Mouse (Mus musculus) neural tube, embryonic 13.5 days (tissue): ENCODE measurements at regions not wholly inside any gene's neighbourhood (a gene's known extent, or its start where the extent isn't known, plus 50 kb on each side); places are given as distances from the start of the nearest gene placed in this dataset.

ENCODE experiments used
- ATAC-seq: fragments of 200-750 bp; cut with Nextera tagmentation; 2 replicates; pipeline ENCODE4 v1.8.0; 2017; ENCODE audit warnings: low read depth, mild to moderate bottlenecking, moderate TSS enrichment, moderate library complexity
- H3K27ac ChIP-seq: fragments of 300-500 bp; sonication (generic); replicated peaks from 2 replicates; pipeline ENCODE4 v1.5.1; 2015; ENCODE audit warnings: moderate library complexity, mild to moderate bottlenecking, inconsistent platforms
- H3K27me3 ChIP-seq: fragments of 300-500 bp; sonication (generic); 2 replicates; pipeline ENCODE4 v1.6.1; 2015; ENCODE audit warnings: mild to moderate bottlenecking, inconsistent platforms
- H3K36me3 ChIP-seq: fragments of 300-500 bp; sonication (generic); 2 replicates; pipeline ENCODE4 v1.6.1; 2015; ENCODE audit warnings: mild to moderate bottlenecking, inconsistent platforms
- H3K4me1 ChIP-seq: fragments of 300-500 bp; sonication (generic); replicated peaks from 2 replicates; pipeline ENCODE4 v1.6.1; 2015; ENCODE audit warnings: inconsistent platforms
- H3K4me2 ChIP-seq: fragments of 300-500 bp; sonication (generic); 2 replicates; pipeline ENCODE4 v1.6.1; 2015; ENCODE audit warnings: inconsistent platforms, mild to moderate bottlenecking, moderate library complexity
- H3K4me3 ChIP-seq: fragments of 300-500 bp; sonication (generic); 2 replicates; pipeline ENCODE4 v1.5.1; 2015; ENCODE audit warnings: mild to moderate bottlenecking, inconsistent platforms
- H3K9ac ChIP-seq: fragments of 300-500 bp; sonication (generic); 2 replicates; pipeline ENCODE4 v1.6.1; 2015; ENCODE audit warnings: moderate library complexity, mild to moderate bottlenecking, inconsistent platforms
- H3K9me3 ChIP-seq: fragments of 300-500 bp; sonication (generic); 2 replicates; pipeline ENCODE4 v1.6.1; 2016; ENCODE audit warnings: inconsistent platforms
- WGBS: fragments of 180-500 bp; shearing (Covaris S2); methylation state at CpG from one replicate; pipeline ENCODE4 v1.1.7; 2015; 5-methylcytosine and 5-hydroxymethylcytosine counted together

DNA sequence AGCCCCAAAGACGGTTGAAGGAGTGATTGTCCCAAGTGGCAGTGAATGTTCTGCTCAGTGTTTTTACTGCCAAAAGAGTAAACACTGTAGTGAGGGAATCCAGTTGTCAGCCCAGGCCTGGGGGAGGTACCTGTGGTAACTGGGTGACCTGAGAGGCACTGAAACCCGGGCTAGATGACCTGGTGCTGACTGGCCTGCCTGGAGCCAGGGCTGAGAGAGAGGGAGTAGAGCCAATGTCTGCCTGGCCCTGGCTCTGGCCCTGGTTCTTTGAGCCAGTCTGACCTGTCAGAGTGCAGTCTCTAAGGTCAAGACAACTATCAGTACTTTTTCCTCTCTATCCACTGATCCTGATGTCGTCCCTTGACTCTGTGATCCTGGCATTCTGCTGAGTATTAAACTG lies 119.2 kb downstream of the Utp6 start:
- no peak for ATAC-seq
- Histone ChIP-seq H3K27me3 (no peaks in the 10 kb centered on the region), H3K27ac (no peak overlapping the region), H3K4me2 (no peak overlapping the region), H3K9ac (no peak overlapping the region), H3K4me3 (no peak overlapping the region), H3K9me3 (no peaks in the 10 kb centered on the region), H3K36me3 (no peaks in the 10 kb centered on the region), H3K4me1 (no peaks in the 10 kb centered on the region)
- 59% methylated on average over 3 of the region's 3 CpGs for WGBS

GRCm38 (mm10) chr11:79839973-79840372 lies 122.2 kb downstream of the Utp6 start:
- Histone ChIP-seq H3K27me3 (no peaks in the 10 kb centered on the region), H3K9ac (no peak overlapping the region), H3K36me3 (no peaks in the 10 kb centered on the region), H3K9me3 (no peaks in the 10 kb centered on the region), H3K4me2 (no peak overlapping the region), H3K4me3 (no peak overlapping the region), H3K4me1 (no peaks in the 10 kb centered on the region), H3K27ac (no peak overlapping the region)
- 91% methylated on average over 6 of the region's 6 CpGs for WGBS
- ATAC-seq: no peak

DNA sequence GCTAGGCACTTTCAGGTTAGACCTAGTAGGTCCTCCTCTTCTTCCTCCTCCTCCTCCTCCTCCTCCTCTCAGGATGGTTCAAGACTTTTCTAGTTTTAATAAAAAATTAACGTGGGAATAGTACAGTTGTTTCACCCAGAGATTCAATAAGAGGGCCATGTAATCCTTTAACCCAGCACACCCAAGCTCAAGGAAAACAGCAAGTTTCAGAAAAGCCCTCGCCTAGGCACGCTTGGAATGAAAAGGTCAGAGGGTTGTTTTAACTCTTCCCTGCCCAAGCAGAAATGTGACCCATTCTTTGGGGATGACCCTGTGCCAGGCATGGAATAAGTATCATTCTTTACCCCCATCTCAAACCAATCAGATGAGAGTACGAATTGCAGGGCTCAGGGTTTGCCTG lies 124.1 kb downstream of the Utp6 start:
- H3K27ac ChIP-seq: no peak overlapping the region
- WGBS: 55% methylated on average over 4 of the region's 4 CpGs
- H3K4me3 ChIP-seq: no peak overlapping the region
- no peaks in the 10 kb centered on the region for H3K36me3 ChIP-seq
- no peak overlapping the region for H3K9ac ChIP-seq
- H3K4me2 ChIP-seq: no peak overlapping the region
- ATAC-seq: no peak
- H3K27me3 ChIP-seq: no peaks in the 10 kb centered on the region
- no peaks in the 10 kb centered on the region for H3K4me1 ChIP-seq
- no peaks in the 10 kb centered on the region for H3K9me3 ChIP-seq

GRCm38 (mm10) chr11:79837076-79837990 lies 124.9 kb downstream of the Utp6 start:
- H3K9ac ChIP-seq: no peak overlapping the region
- H3K9me3 ChIP-seq: no peaks in the 10 kb centered on the region
- no peak for ATAC-seq
- no peaks in the 10 kb centered on the region for H3K27me3 ChIP-seq
- H3K4me1 ChIP-seq: no peaks in the 10 kb centered on the region
- 75% methylated on average over 6 of the region's 6 CpGs for WGBS
- no peak overlapping the region for H3K4me3 ChIP-seq
- no peak overlapping the region for H3K27ac ChIP-seq
- H3K4me2 ChIP-seq: no peak overlapping the region
- no peaks in the 10 kb centered on the region for H3K36me3 ChIP-seq

DNA sequence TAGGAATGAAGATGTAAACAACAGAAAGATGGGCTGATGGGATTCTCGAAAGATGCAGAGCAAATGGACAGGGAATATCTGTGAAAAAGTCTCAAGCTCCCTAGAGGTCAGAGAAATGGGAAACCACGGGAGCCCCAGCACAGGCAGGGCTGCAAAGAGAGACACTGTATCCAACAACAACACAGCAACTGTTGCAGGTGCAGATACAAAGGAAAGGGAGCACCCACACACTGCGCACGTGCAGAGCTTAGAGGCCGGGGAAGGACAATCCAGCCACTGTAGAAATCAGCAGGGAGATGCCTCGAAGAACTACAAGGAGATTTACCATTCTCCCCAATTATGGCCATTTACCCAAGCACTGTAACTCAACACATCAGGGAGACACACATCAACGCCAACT lies 126.3 kb downstream of the Utp6 start:
- 88% methylated on average over 7 of the region's 7 CpGs for WGBS
- Histone ChIP-seq H3K4me3 (no peak overlapping the region), H3K36me3 (no peaks in the 10 kb centered on the region), H3K9ac (no peak overlapping the region), H3K4me1 (no peaks in the 10 kb centered on the region), H3K9me3 (no peaks in the 10 kb centered on the region), H3K27me3 (no peaks in the 10 kb centered on the region), H3K4me2 (no peak overlapping the region), H3K27ac (no peak overlapping the region)
- ATAC-seq: no peak

DNA sequence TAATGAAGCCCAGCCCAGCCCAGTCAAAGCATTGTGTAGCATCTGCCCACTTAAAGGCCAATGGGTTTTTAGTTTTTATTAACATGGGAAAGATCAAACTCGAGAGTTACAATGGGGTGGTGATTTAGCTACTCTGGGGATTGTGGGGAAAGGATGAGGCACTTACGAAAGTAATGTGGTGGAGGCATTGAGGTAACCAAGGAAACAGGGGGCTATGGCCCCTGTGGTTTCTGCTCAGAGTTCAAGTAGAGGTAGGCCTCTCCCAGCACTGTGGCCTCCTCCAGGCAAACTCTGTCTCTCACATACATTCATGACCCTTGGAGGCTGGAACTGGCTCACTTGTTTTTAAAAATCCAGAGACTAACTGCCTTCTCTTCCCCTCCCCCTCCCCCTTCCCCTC lies 128.4 kb downstream of the Utp6 start:
- H3K27me3 ChIP-seq: no peaks in the 10 kb centered on the region
- H3K27ac ChIP-seq: no peak overlapping the region
- H3K9me3 ChIP-seq: no peaks in the 10 kb centered on the region
- no peak overlapping the region for H3K4me3 ChIP-seq
- ATAC-seq: no peak
- H3K9ac ChIP-seq: no peak overlapping the region
- no peak overlapping the region for H3K4me2 ChIP-seq
- H3K36me3 ChIP-seq: no peaks in the 10 kb centered on the region
- 27% methylated on average over 2 of the region's 2 CpGs for WGBS
- no peaks in the 10 kb centered on the region for H3K4me1 ChIP-seq

DNA sequence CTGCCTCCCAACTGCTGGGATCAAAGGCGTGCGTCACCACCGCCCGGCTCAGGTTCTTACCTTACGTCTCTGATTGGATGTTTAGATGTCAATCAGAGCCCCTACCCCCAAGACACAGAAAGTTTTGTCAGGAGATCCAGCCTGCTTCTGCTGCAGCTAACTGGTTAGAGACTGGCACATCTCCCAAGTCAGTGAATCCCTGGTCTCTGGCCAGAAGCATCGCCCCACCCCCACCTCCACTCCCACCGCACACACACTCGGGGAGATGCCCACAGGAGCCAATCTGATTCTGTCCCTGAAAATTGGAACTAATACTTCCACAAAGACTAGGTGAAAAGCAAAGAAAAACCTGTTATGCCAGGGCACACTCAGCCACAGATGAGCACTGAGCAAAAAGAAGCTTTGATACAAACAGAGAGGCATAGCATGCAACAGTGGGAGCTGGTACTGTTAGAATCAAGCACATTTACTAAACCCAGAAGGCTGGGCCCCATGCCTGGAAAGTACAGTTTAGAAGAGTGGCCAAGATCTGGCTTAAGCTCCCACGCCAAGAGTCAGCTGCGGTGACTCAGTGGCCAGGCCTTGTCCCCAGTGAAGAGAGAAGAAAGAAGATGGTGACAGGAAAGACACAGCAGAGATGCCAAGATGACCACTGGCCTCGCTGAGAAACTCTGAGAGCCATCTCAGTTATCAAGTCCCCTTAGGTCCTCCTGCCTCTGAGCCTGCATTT lies 130.4 kb downstream of the Utp6 start:
- Histone ChIP-seq H3K27me3 (no peaks in the 10 kb centered on the region), H3K4me3 (no peak overlapping the region), H3K36me3 (no peaks in the 10 kb centered on the region), H3K4me1 (no peaks in the 10 kb centered on the region), H3K9me3 (no peaks in the 10 kb centered on the region), H3K4me2 (no peak overlapping the region), H3K27ac (0 out of 2 replicates have a peak overlapping the region, but pooled peaks have one; percentile 6), H3K9ac (no peak overlapping the region)
- WGBS: 88% methylated on average over 11 of the region's 11 CpGs
- no peak for ATAC-seq

DNA sequence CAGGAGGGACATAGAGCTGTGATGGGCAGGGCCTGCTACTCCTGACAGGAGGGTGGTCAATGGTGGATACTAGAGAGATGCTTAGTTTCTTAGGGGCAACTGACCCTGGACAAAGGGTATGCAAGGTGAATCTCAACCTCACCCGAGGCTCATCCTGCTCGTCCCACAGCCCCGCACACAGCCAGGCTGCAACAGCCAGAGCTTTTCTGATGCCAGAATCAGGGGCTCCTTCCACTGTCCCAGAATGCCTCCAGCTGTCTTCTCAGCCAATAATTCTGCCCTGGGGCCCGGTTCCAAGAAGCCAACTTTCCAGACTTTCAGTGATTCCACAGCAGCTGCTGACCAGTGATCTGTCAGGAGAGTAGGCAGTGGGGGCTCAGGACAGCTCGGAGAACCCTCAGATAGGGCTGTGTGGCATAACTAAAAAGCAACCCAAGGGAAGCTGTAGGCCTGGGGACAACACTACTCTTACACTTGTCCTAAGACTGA lies 131.6 kb downstream of the Utp6 start:
- no peak overlapping the region for H3K4me3 ChIP-seq
- no peak overlapping the region for H3K4me2 ChIP-seq
- no peaks in the 10 kb centered on the region for H3K27me3 ChIP-seq
- no peaks in the 10 kb centered on the region for H3K36me3 ChIP-seq
- H3K9ac ChIP-seq: no peak overlapping the region
- no peaks in the 10 kb centered on the region for H3K4me1 ChIP-seq
- H3K27ac ChIP-seq: no peak overlapping the region
- ATAC-seq: no peak
- no peaks in the 10 kb centered on the region for H3K9me3 ChIP-seq
- 91% methylated on average over 5 of the region's 5 CpGs for WGBS

GRCm38 (mm10) chr11:79827034-79827433 lies 135.2 kb downstream of the Utp6 start:
- no peaks in the 10 kb centered on the region for H3K4me1 ChIP-seq
- no peaks in the 10 kb centered on the region for H3K9me3 ChIP-seq
- H3K4me3 ChIP-seq: no peak overlapping the region
- ATAC-seq: no peak
- H3K27ac ChIP-seq: no peak overlapping the region
- H3K27me3 ChIP-seq: no peaks in the 10 kb centered on the region
- WGBS: 92% methylated on average over 3 of the region's 3 CpGs
- no peaks in the 10 kb centered on the region for H3K36me3 ChIP-seq
- no peak overlapping the region for H3K4me2 ChIP-seq
- H3K9ac ChIP-seq: no peak overlapping the region

- H3K4me2 ChIP-seq: no peak overlapping the region
- H3K27me3 ChIP-seq: no peaks in the 10 kb centered on the region
- no peak overlapping the region for H3K27ac ChIP-seq
- H3K9me3 ChIP-seq: no peaks in the 10 kb centered on the region
- no peak overlapping the region for H3K9ac ChIP-seq
- no peaks in the 10 kb centered on the region for H3K36me3 ChIP-seq
- H3K4me1 ChIP-seq: no peaks in the 10 kb centered on the region
- WGBS: 89% methylated on average over 4 of the region's 4 CpGs
- ATAC-seq: no peak
- H3K4me3 ChIP-seq: no peak overlapping the region
These were observed 136.3 kb downstream of the Utp6 start for GRCm38 (mm10) chr11:79825881-79826280.

DNA sequence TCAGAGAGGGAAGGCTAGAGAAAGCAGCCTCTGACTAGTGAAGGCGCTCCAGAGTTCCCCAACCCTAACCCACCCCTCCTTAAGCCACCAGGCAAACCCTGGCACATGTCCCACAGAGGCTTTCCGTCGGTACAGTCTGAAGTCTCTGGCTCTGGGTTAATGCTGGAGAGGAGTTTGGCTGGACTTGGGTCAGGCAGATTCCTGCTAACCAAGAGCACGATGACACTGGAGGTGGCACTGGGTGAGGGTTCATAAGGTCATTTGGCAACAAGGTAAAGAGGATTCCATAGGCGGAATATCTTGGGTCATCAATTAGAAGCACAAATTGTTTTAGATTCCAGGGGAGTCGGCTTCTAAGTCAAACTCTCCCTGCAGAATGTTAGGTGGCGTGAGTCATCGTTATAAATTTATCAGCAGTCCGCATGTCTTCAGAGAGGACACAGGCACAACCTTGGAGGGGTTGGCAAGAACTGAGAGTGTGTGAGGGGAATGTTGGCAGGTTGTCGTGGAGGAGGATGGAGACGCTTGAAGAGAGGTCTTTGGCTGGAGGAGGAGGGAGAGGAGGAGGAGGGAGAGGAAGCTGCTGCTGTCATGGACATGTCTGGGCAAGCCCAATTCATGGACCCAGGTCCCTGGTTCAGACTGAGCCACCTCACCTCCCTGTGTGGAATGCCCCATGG lies 138.4 kb downstream of the Utp6 start:
- Histone ChIP-seq H3K27me3 (no peaks in the 10 kb centered on the region), H3K36me3 (no peaks in the 10 kb centered on the region), H3K4me1 (no peaks in the 10 kb centered on the region), H3K9me3 (no peaks in the 10 kb centered on the region), H3K4me2 (no peak overlapping the region), H3K9ac (no peak overlapping the region), H3K4me3 (no peak overlapping the region), H3K27ac (no peak overlapping the region)
- WGBS: 89% methylated on average over 11 of the region's 11 CpGs
- ATAC-seq: no peak

DNA sequence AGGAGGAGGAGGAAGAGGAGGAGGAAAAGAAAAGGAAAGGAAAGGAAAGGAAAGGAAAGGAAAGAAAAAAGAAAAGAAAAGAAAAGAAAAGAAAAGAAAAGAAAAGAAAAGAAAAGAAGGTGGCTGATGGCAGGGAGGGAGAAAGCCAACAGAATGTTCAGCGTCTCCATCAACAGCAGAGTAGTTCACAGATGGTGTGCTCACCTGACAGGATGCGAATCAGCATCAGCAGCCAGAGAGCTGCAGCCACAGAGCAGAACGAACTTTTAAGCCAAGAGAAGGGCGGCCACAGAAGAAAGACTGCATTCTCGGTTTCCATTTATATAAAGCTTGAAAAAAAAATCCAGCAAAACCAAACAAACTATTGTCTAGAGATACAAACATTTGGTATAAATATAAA lies 140.2 kb downstream of the Utp6 start:
- no peak for ATAC-seq
- no peak overlapping the region for H3K4me2 ChIP-seq

More for the DNA sequence above, 140.2 kb downstream of the Utp6 start:
- Histone ChIP-seq H3K36me3 (no peaks in the 10 kb centered on the region), H3K4me1 (no peaks in the 10 kb centered on the region), H3K9me3 (no peaks in the 10 kb centered on the region), H3K4me3 (no peak overlapping the region), H3K27ac (no peak overlapping the region), H3K9ac (no peak overlapping the region), H3K27me3 (no peaks in the 10 kb centered on the region)
- WGBS: 88% methylated on average over 5 of the region's 5 CpGs
